Comparison of ENCODE assay signal across 8 mouse cellular contexts in genomic region chr7:126780971-126781635, GRCm38 (mm10). TPM values are rescaled to one million over a fixed set of nuclear protein-coding genes. Genes with fewer than 3 reads are reported as not detected.
DNase-seq lines count a peak whose midpoint lies in the region; ATAC-seq and TF ChIP-seq lines count a peak whose summit lies in the region.

Gene Tbx6, plus strand, starts transcription at chr7:126781483.

- H3K9me3 ChIP-seq in kidney, embryonic 14.5 days (ENCODE audit: control insufficient read depth, low read length) = no peaks in the 10 kb centered on the region
- no peaks in the 10 kb centered on the region for H3K9me3 ChIP-seq in heart, postnatal 0 days (replicated peaks; ENCODE audit: control insufficient read depth, low read length)
- no peaks in the 10 kb centered on the region for H3K9me3 ChIP-seq in liver, embryonic 16.5 days (replicated peaks; ENCODE audit: control insufficient read depth, low read length)

- peak within 1 kb of the TSS; percentile 42 for H3K4me3 ChIP-seq in kidney, embryonic 14.5 days (ENCODE audit: low read length)
- peak within 1 kb of the TSS; percentile 52 for H3K4me3 ChIP-seq in heart, postnatal 0 days (ENCODE audit: low read depth, low read length)
- H3K4me3 ChIP-seq in liver, embryonic 16.5 days (ENCODE audit: low read depth, low read length) = peak within 1 kb of the TSS; percentile 51

- DNase-seq in kidney, postnatal 25 days = no peak
- DNase-seq in cerebellum, postnatal 10 days = peak; percentile 72 to 75
- DNase-seq in heart, postnatal 0 days (ENCODE audit: low spot score) = no peak
- DNase-seq in thymus, postnatal 4 days = peak; percentile 47
- no peak for DNase-seq in layer of hippocampus, adult 18-20 months (ENCODE audit: low spot score in 2 of 2)
- no peak for DNase-seq in embryo, embryonic 10 days (ENCODE audit: low spot score)

- H3K4me1 ChIP-seq in kidney, embryonic 14.5 days (ENCODE audit: control insufficient read depth, insufficient read depth, low read length) = peaks cover 29% of the 10 kb centered on the region
- peaks cover 22% of the 10 kb centered on the region; the same call in 1 of the 2 replicates for H3K4me1 ChIP-seq in heart, postnatal 0 days (ENCODE audit: control insufficient read depth, insufficient read depth)
- H3K4me1 ChIP-seq in liver, embryonic 16.5 days (ENCODE audit: control insufficient read depth, low read depth, low read length) = peaks cover 31% of the 10 kb centered on the region

- WGBS in kidney, embryonic 14.5 days = 4% methylated on average over 22 of the region's 22 CpGs
- WGBS in heart, postnatal 0 days = 8% methylated on average over 22 of the region's 22 CpGs
- 19% methylated on average over 22 of the region's 22 CpGs for WGBS in liver, embryonic 16.5 days (ENCODE audit: insufficient replicate concordance)

- H3K4me2 ChIP-seq in kidney, embryonic 14.5 days (replicated peaks; ENCODE audit: low read depth, low read length) = peak within 1 kb of the TSS; percentile 84
- H3K4me2 ChIP-seq in heart, postnatal 0 days (ENCODE audit: low read depth, low read length) = peak within 1 kb of the TSS; percentile 91
- H3K4me2 ChIP-seq in liver, embryonic 16.5 days (ENCODE audit: low read depth, low read length) = peak within 1 kb of the TSS; percentile 72

- peak within 1 kb of the TSS; percentile 47 for H3K9ac ChIP-seq in kidney, embryonic 14.5 days (ENCODE audit: low read depth, low read length)
- peak within 1 kb of the TSS; percentile 50 for H3K9ac ChIP-seq in heart, postnatal 0 days (replicated peaks; ENCODE audit: low read depth, low read length)
- peak within 1 kb of the TSS; percentile 50 for H3K9ac ChIP-seq in liver, embryonic 16.5 days (ENCODE audit: low read depth, low read length)

- peak within 1 kb of the TSS; percentile 10; the same call in 1 of the 2 replicates for H3K27ac ChIP-seq in kidney, embryonic 14.5 days (ENCODE audit: low read depth, low read length)
- H3K27ac ChIP-seq in heart, postnatal 0 days (ENCODE audit: low read depth) = peak within 1 kb of the TSS; percentile 22; the same call in 1 of the 2 replicates
- no peak within 1 kb of the TSS for H3K27ac ChIP-seq in liver, embryonic 16.5 days (ENCODE audit: low read length)

- no peak for TF ChIP-seq EP300 in heart, postnatal 0 days (IDR thresholded peaks at IDR 0.05; ENCODE audit: low read depth)

- no peak for TF ChIP-seq CTCF in heart, postnatal 0 days (IDR thresholded peaks at IDR 0.05; ENCODE audit: low read depth)

- 0 out of 2 replicates have a peak, but pooled peaks have one; percentile 2 for ATAC-seq in kidney, embryonic 14.5 days (ENCODE audit: low FRiP score, low TSS enrichment)
- no peak for ATAC-seq in heart, postnatal 0 days (ENCODE audit: insufficient read depth, low read depth)
- no peak for ATAC-seq in liver, embryonic 16.5 days (ENCODE audit: low read depth)

- H3K27me3 ChIP-seq in kidney, embryonic 14.5 days (ENCODE audit: control insufficient read depth, insufficient read depth, low read length) = no peaks in the 10 kb centered on the region
- no peaks in the 10 kb centered on the region for H3K27me3 ChIP-seq in heart, postnatal 0 days (ENCODE audit: control insufficient read depth, insufficient read depth, low read length)
- H3K27me3 ChIP-seq in liver, embryonic 16.5 days (ENCODE audit: control insufficient read depth, insufficient read depth, low read depth, low read length) = no peaks in the 10 kb centered on the region

- peaks cover 23% of the 10 kb centered on the region for H3K36me3 ChIP-seq in kidney, embryonic 14.5 days (ENCODE audit: control insufficient read depth, insufficient read depth, low read length)
- peaks cover 26% of the 10 kb centered on the region for H3K36me3 ChIP-seq in heart, postnatal 0 days (replicated peaks; ENCODE audit: control insufficient read depth, insufficient read depth, low read length)
- H3K36me3 ChIP-seq in liver, embryonic 16.5 days (ENCODE audit: control insufficient read depth, insufficient read depth) = peaks cover 28% of the 10 kb centered on the region

RNA-seq across cellular contexts. Expression of gene Tbx6, which starts in this region (rescaled TPM):
- polyA plus RNA-seq in kidney, embryonic 14.5 days (2014; fragmentation: Nextera tagmentation; extraction: Ambion mirVana) = 0.24 and 0.36 TPM in 2 replicates
- 0.23 and 1.3 TPM in 2 replicates for total RNA-seq in heart, postnatal 0 days (2014; rRNA removed; ENCODE audit: low replicate concordance)
- polyA plus RNA-seq in heart, postnatal 0 days (2015; fragmentation: Nextera tagmentation; extraction: Ambion mirVana) = 0.07 TPM in 1 of 2 replicates, not detected in the other
- 0.90 and 1.3 TPM in 2 replicates for polyA plus RNA-seq in liver, embryonic 16.5 days (2015; fragmentation: Nextera tagmentation; extraction: Ambion mirVana)
- under 1 TPM; 0.56 to 0.64 TPM for total RNA-seq in layer of hippocampus, adult 18-20 months (2021)

Comparison
In these comparisons a context has a peak if more than half of its experiments do, and no peak if none do; other contexts are left out.
1. Peak in ATAC-seq, H3K4me3 ChIP-seq, H3K27ac ChIP-seq, H3K9ac ChIP-seq and H3K4me2 ChIP-seq in kidney, embryonic 14.5 days; RNA of the gene not detected or under 1 TPM.
2. DNase-seq: peak in cerebellum, postnatal 10 days (2 of 2) and thymus, postnatal 4 days (single experiment); none in kidney, postnatal 25 days (0 of 2), heart, postnatal 0 days (single experiment), layer of hippocampus, adult 18-20 months (0 of 2) and embryo, embryonic 10 days (single experiment).
3. Peak in every context shown above with its lines, with median percentiles within 50 percentile points of each other: H3K4me2 ChIP-seq, H3K4me3 ChIP-seq and H3K9ac ChIP-seq.